Mouse (Mus musculus): ENCODE data around the gene Upk3b.

Upk3b gene

DNA sequence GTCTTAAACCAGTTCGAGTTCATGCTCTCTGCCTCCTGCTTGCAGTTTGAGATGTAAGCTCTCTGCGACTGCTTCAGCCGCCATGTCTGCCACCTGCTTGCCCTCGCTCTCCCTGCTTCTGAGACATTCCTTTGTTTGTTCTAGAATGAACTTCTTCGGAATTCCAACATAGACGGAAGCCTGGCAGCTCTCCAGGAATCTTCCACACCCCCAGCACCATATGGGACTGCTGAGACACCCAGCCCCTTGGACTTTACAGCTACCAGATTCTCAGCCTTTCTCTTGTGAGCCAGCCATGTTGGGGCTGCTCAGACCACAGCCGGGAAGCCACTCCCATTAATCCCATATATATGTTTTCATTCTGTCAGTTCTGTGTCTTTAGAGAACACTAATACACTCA lies 38.0 kb downstream of the Upk3b start:
- DNase-seq (ENCODE audit: low read depth): no peak

DNA sequence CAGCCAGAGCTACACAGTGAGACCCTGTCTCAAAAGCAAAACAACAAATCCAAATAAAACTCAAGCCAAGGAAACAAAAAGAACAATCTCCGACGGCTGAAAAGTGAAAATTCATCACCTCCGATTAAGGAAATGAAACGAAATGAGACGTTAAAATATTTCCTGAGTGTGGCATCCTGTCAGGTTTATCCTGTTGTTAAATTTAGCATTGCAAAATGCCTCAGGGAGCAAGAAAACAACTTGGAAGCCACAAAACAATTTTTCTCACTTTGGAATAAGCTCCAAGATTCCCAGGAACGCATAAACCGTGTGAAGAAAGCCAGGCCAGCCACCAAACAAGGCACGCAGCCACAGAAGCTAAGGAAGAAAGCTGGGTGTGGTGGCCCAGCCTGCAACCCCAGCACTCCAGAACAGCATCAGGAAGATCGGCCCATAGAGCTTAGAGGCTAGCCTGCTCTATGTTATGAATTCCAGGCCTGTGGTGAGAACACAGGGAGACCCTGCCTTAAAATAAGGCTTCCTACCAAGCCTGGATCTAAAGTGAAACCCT lies 38.8 kb downstream of the Upk3b start:
- no peak for DNase-seq (ENCODE audit: low read depth)

DNA sequence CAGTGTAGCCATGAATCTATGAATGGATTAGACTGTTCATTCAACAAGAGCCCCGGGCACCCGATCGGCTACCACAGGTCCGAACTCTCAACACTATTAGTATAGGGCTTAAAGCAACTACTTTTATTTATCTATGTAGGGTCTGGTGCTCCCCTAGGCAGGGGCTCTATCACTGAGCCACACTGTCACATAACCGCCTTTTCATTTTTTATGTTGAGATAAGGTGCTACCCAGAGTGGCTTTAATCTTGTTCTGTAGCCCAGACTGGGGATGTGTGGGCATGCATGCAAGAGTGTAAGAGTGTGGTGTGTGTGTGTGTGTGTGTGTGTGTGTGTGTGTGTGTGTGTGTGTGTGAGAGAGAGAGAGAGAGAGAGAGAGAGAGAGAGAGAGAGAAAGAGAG lies 39.8 kb downstream of the Upk3b start:
- DNase-seq (ENCODE audit: low read depth): no peak

DNA sequence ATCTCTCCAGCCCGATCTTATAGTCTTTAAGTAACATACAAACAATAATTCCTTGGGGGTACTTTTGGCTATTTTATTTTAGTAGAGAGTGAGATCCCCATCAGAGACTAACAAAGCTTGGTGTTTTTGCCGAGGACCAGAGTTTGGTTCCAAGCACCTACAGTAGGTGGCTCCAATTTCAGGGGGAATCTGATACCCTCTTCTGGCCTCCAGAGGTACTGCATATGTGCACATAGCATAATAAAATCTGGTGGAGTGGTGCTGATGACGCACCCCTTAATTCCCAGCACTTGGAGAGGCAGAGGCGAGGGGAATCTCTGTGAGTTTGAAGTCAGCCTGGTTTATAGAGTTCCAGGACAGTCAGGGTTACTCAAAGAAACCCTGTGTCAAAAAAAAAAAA lies 44.0 kb downstream of the Upk3b start:
- DNase-seq (ENCODE audit: low read depth): peak; percentile 64

DNA sequence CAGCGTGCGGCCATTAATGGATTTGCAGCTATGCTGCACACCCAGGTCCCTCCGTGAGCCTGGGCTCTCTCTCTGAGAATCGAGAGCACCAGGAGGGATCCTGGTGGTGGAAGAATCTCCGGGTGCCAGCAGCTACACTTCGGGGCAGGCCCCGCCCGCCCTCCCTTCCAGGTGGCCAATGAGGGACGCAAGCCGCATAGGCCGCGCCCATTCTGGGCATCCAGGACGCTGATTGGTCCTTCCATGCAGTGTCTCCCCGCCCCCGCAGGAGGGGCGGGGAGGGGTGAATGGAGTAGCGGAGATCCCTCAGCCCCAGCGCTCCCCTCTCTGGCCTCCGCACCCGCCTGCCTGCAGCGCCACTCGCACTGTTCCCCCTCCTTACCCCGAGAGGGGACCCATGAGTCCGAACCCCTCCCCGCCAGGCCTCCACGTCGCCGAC lies 45.4 kb downstream of the Upk3b start, which contains the start of gene Rasa4:
TSS of gene Rasa4 (plus strand) at position 248 of the 439 bp plus-strand sequence.
- peak; percentile 97 for DNase-seq (ENCODE audit: low read depth)

DNA sequence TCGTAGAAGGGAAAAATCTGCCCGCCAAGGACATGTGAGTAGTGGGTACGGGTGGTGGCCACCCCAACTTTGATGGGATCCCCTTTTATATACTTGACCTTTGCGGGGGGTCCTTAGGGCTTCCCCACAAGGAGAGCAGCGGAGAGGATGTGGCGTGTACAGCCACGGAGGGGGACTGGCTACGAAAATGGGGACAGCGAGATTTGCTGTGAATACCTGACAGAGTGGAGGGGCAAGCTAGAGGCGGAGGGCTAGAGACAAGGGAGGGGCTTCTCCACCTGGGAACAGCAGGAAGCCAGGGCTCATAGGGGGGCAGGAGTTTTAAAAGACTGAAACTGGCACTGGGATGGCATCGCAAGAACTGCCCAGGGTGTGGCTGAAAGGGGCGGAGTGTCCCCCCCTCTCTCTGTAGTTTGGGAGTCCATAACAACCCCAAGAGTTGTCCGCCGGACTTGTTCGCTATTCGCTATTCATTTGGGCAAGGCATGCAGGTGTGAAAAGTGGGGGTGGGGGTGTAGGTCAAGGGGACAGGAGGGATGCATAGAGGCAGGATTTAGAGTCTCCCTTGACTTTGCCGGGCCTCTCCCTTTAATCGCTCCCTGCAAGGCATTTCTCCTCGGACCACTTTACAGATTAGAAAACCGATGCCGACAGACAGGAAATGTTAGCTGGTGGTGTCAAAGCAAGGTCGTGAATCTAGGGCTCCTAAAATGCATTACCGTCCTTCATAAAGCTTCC lies 46.0 kb downstream of the Upk3b start:
- no peak for DNase-seq (ENCODE audit: low read depth)

DNA sequence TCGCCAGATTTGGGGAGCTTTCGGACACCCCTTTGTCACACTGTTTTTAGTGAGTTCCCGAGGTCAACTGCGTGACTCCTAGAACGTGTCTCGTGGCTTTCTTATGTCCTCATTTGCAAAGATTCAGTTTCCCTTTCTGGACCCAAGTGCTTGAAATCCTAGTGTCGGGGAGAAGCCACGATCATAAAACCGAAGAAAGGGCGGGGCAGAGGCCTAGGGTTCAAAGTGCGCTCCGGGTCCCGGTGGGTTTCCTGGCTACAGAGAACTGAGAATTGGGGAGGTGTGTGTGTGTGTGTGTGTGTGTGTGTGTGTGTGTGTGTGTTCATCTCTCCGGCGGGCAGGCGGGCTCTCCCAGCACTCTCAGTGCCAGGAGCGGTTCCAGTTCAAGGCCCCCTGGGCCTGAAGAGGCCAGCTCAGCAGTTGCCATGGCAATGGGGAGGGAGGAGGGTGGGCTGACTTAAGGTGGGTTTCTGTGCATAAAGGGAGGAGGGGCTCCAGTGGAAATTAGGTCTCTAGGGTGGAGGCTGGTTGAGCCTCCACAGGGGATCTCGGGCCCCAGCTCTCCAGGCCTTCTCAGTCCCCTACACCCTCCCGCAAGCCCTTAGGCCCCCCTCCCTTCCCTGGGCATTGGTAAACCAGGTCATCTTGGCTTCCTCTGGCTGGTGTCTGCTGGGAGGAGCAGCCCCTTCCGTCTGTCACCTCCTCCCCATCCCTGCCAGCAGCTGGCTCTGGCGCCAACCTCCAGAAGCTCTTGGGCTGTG lies 46.8 kb downstream of the Upk3b start:
- peak; percentile 66 for DNase-seq (ENCODE audit: low read depth)

DNA sequence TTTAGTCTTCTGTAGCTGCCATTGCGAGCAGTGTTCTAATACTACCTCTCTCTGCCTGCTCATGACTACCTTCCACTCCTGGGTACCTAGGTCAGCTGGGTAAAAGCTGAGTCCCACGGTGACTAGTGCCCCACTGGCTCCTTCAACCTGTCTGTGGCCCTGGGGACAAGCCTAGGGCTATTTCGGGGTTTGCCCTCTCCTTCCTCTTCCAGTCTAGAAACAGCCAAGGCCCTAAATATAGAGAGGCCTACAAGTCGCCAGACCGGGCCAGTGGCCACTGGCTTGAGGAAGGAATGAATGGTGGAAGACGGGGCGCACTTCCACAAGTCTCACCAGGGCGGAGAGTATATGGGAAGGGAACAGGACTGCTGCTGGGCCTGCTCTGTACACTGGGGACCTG lies 48.0 kb downstream of the Upk3b start:
- DNase-seq (ENCODE audit: low read depth): no peak

DNA sequence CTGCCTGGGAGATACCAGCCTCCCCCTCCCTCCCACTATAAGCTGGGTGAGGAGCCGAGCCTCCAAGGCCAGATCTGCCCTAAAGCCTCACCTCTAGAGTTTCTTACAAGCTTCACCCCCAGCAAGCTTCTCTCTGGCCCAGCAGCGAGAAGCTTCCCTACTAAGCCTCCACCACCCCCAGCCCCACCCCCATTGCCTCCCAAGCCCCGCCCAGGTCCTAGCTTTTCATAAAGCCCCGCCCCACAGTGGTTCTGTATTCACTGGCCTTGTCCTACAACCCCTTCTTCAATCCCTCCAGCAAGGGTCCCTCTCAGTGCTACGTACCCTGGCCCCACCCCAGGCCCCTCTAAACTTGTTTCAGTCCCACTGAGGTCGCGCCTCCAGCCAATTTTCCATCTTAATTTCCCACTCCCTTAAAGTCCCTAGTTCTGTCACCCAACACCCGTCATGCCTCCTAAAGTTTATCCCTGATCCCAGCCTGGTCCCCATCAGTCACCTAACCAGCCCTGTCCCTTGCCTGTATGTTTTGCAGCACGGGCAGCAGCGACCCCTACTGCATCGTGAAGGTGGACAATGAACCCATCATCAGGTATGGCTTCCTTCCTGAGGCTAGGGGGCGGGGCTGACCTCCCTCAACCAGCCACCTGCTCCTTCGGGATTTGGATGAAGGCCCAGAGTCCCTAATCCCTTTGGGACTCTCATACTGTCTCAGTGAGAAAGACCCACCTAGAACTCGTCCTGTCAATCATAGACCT lies 50.7 kb downstream of the Upk3b start:
- DNase-seq (ENCODE audit: low read depth): no peak

DNA sequence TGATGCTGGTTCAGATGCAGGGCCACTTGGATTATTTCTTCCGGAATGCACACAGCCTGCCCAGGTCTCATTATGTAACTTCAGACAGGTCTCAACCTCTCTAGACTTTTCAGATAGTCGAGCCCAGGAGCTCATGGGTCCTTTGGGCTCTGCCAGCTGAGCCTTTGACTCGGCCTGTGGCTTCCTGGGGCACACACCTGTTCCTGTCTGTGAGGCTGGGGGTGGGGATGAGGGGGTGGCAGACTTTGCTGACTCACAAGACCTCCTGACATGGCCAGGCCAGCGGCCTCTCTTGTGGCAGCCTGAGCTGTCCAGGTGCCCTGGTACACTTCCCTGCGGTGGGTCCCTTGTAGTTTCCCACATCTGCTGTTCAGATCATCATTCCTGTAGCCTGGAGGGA lies 53.6 kb downstream of the Upk3b start:
- DNase-seq (ENCODE audit: low read depth): no peak

DNA sequence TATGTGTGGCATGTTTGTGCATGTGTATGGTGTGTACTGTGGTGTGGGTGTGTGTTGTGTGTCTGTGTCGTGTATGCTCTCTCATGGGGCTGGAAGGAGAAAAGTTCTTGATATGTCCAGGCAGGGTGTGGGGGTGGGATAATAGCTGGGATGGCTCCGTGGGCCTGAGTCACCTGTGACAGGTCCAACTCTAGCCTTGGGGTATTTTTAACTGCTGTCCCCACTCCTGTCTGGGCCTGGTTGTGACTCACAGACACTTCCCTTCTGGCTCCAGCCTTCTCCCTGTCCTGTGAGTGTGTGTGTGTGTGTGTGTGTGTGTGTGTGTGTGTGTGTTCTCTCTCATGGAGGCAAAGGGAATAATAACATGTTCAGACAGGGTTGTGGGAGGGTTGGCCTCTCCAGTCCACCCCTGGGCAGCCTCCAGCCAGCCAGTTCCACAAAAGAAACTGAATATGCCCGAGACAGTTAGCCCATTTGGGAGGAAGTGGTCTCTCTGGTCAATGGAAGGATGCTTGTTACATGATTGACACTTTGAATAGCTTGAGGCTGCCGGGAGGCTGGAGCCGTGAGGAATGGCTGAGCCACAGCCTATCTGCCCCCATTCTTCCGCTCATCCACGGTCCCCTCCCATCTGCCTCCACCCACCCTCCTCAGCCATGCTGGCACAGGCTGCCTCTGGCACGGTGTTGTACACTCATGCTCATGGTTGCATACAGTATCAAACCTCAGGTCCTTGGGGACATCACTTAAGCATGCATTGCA lies 56.1 kb downstream of the Upk3b start:
- no peak for DNase-seq (ENCODE audit: low read depth)

DNA sequence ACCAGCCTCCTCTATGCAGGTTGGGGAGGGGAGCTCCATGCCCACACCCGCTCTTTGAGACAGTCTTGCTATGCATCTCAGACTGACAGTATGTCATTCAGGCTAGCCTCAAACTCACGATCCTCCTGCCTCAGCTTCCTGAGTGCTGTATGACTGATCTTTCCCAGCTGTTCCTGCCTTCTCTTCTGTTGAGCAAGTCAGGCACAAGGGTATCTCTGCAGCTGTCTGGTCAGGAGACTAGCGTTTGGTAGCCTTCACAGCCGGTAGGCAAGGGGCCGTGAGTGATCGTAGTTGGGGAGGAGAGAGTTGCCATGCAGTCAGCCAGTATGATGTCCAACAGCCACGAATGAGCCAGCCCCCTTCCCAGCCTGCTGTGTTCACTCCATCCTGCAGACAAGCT lies 56.8 kb downstream of the Upk3b start:
- no peak for DNase-seq (ENCODE audit: low read depth)
